Mouse (Mus musculus): ENCODE measurements around the gene Gm49450. TPM values are rescaled to one million over a fixed set of nuclear protein-coding genes. Genes with fewer than 3 reads are reported as not detected.

The Gm49450 gene
- total and polyA plus RNA-seq, 3 experiments: 26.2 TPM; not detected in 2

- Histone ChIP-seq H3K36me3 (ENCODE audit: control insufficient read depth, insufficient read depth, low read length) (no peaks in the 10 kb centered on the region), H3K27ac (no peak overlapping the region)
Measured at GRCm38 (mm10) chr15:98948382-98948781, 5.0 kb downstream of the Gm49450 start.

GRCm38 (mm10) chr15:98947884-98948283, 5.5 kb downstream of the Gm49450 start:
- no peaks in the 10 kb centered on the region for H3K79me2 ChIP-seq (replicated peaks; ENCODE audit: control insufficient read depth, insufficient read depth, low read length)
- H3K27me3 ChIP-seq (ENCODE audit: control insufficient read depth, insufficient read depth, low read length): no peaks in the 10 kb centered on the region
- 62% methylated on average over 3 of the region's 3 CpGs for WGBS
- H3K4me1 ChIP-seq (ENCODE audit: control insufficient read depth, insufficient read depth, low read length): peaks cover 3% of the 10 kb centered on the region
- no peak overlapping the region for H3K4me3 ChIP-seq
- TF ChIP-seq POLR2A (IDR thresholded peaks at IDR 0.05; ENCODE audit: insufficient read depth, low read depth, low read length) (no peak), EP300 (IDR thresholded peaks at IDR 0.05; ENCODE audit: insufficient read depth, low read depth, low read length) (no peak), CTCF (IDR thresholded peaks at IDR 0.05) (no peak)
- intact Hi-C loops (cut with DNase I): no loop called here
- H3K36me3 ChIP-seq (ENCODE audit: control insufficient read depth, insufficient read depth, low read length): no peaks in the 10 kb centered on the region
- no peak overlapping the region for H3K9ac ChIP-seq (ENCODE audit: low read depth, low read length)
- H3K27ac ChIP-seq: no peak overlapping the region
- DNase-seq: no peak

More at GRCm38 (mm10) chr15:98948382-98948781, 5.0 kb downstream of the Gm49450 start:
- H3K4me3 ChIP-seq: no peak overlapping the region
- intact Hi-C loops (cut with DNase I): no loop called here
- peaks cover 3% of the 10 kb centered on the region for H3K4me1 ChIP-seq (ENCODE audit: control insufficient read depth, insufficient read depth, low read length)
- H3K9ac ChIP-seq (ENCODE audit: low read depth, low read length): no peak overlapping the region
- DNase-seq: no peak
- H3K79me2 ChIP-seq (replicated peaks; ENCODE audit: control insufficient read depth, insufficient read depth, low read length): no peaks in the 10 kb centered on the region
- H3K27me3 ChIP-seq (ENCODE audit: control insufficient read depth, insufficient read depth, low read length): no peaks in the 10 kb centered on the region
- TF ChIP-seq CTCF (IDR thresholded peaks at IDR 0.05) (no peak), POLR2A (IDR thresholded peaks at IDR 0.05; ENCODE audit: insufficient read depth, low read depth, low read length) (no peak), EP300 (IDR thresholded peaks at IDR 0.05; ENCODE audit: insufficient read depth, low read depth, low read length) (no peak)

DNA sequence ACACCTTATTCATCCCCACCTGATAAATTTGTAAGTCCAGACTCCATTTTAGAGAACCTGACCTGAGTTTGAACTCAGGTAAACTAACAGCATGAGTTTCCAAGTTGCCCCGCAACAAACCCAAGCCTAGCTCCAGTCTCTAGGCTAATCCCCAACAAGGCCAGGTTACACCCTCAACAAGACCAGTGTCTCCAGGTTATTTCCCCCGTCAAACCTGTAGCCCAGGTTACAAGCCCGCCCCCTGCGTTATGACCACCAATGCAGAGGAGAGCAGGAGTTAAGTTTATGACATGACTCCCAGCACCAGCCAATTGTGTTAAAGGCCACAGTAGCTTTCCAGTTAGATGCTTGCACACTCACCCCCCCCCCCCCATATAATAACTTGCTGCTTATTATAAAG, 10.2 kb downstream of the Gm49450 start:
- no peak overlapping the region for H3K27ac ChIP-seq
- no peak for DNase-seq
- 90% methylated on average over 4 of the region's 4 CpGs for WGBS
- TF ChIP-seq POLR2A (IDR thresholded peaks at IDR 0.05; ENCODE audit: insufficient read depth, low read depth, low read length) (no peak), EP300 (IDR thresholded peaks at IDR 0.05; ENCODE audit: insufficient read depth, low read depth, low read length) (no peak), CTCF (IDR thresholded peaks at IDR 0.05) (no peak)
- intact Hi-C loops (cut with DNase I): no loop called here
- no peaks in the 10 kb centered on the region for H3K27me3 ChIP-seq (ENCODE audit: control insufficient read depth, insufficient read depth, low read length)
- no peaks in the 10 kb centered on the region for H3K79me2 ChIP-seq (replicated peaks; ENCODE audit: control insufficient read depth, insufficient read depth, low read length)
- H3K4me3 ChIP-seq: no peak overlapping the region
- H3K36me3 ChIP-seq (ENCODE audit: control insufficient read depth, insufficient read depth, low read length): no peaks in the 10 kb centered on the region
- H3K4me1 ChIP-seq (ENCODE audit: control insufficient read depth, insufficient read depth, low read length): no peaks in the 10 kb centered on the region
- H3K9ac ChIP-seq (ENCODE audit: low read depth, low read length): no peak overlapping the region

DNA sequence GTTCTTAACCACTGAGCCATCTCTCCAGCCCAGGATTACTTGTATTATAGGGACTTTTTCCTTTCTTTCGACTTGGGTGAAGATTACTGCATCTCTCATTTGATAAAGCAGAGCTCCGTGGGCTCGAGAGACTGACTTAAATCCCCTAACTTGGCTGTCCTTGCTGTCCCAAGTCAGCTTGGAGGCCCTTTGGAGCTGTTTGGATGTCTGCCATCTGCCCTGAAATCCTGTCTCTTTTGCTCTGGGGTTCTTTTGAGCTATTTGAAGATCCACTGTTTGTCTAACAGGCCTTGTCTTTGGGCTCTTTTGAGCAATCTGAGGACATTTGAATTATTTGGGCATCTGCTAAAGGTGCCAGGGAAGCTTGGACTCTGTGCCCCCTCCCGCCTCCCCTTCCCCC, 11.3 kb downstream of the Gm49450 start:
- H3K79me2 ChIP-seq (replicated peaks; ENCODE audit: control insufficient read depth, insufficient read depth, low read length): no peaks in the 10 kb centered on the region
- DNase-seq: no peak
- no peak overlapping the region for H3K27ac ChIP-seq
- no peaks in the 10 kb centered on the region for H3K4me1 ChIP-seq (ENCODE audit: control insufficient read depth, insufficient read depth, low read length)
- no peak overlapping the region for H3K9ac ChIP-seq (ENCODE audit: low read depth, low read length)
- WGBS: 68% methylated on average over 4 of the region's 4 CpGs
- H3K27me3 ChIP-seq (ENCODE audit: control insufficient read depth, insufficient read depth, low read length): no peaks in the 10 kb centered on the region
- H3K36me3 ChIP-seq (ENCODE audit: control insufficient read depth, insufficient read depth, low read length): no peaks in the 10 kb centered on the region
- H3K4me3 ChIP-seq: no peak overlapping the region
- intact Hi-C loops (cut with DNase I): no loop called here
- TF ChIP-seq EP300 (IDR thresholded peaks at IDR 0.05; ENCODE audit: insufficient read depth, low read depth, low read length) (no peak), CTCF (IDR thresholded peaks at IDR 0.05) (no peak), POLR2A (IDR thresholded peaks at IDR 0.05; ENCODE audit: insufficient read depth, low read depth, low read length) (no peak)

DNA sequence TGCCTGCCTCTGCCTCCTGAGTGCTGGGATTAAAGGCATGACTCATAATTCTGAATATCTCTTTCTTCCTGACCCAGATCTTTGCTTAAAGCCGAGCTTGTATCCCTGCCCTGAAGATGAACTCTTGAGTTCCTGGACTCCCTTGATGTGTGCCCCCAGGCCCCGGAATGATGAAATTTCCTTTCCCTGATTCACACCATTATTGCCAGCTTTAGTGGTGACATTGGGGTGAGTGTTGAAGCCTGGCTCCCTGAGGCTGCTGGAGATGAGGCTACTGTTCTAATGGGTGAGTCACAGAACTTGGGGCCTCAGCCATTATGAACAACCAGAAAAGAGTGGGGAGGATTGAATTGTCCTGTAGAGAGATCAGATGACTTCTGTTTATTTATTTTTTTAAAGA, 11.8 kb downstream of the Gm49450 start:
- Histone ChIP-seq H3K79me2 (replicated peaks; ENCODE audit: control insufficient read depth, insufficient read depth, low read length) (no peaks in the 10 kb centered on the region), H3K4me3 (no peak overlapping the region), H3K27me3 (ENCODE audit: control insufficient read depth, insufficient read depth, low read length) (no peaks in the 10 kb centered on the region), H3K4me1 (ENCODE audit: control insufficient read depth, insufficient read depth, low read length) (no peaks in the 10 kb centered on the region), H3K27ac (no peak overlapping the region), H3K9ac (ENCODE audit: low read depth, low read length) (no peak overlapping the region), H3K36me3 (ENCODE audit: control insufficient read depth, insufficient read depth, low read length) (no peaks in the 10 kb centered on the region)
- DNase-seq: no peak
- intact Hi-C loops (cut with DNase I): no loop called here
- TF ChIP-seq EP300 (IDR thresholded peaks at IDR 0.05; ENCODE audit: insufficient read depth, low read depth, low read length) (no peak), CTCF (IDR thresholded peaks at IDR 0.05) (no peak), POLR2A (IDR thresholded peaks at IDR 0.05; ENCODE audit: insufficient read depth, low read depth, low read length) (no peak)
- 50% methylated on average over 2 of the region's 2 CpGs for WGBS

DNA sequence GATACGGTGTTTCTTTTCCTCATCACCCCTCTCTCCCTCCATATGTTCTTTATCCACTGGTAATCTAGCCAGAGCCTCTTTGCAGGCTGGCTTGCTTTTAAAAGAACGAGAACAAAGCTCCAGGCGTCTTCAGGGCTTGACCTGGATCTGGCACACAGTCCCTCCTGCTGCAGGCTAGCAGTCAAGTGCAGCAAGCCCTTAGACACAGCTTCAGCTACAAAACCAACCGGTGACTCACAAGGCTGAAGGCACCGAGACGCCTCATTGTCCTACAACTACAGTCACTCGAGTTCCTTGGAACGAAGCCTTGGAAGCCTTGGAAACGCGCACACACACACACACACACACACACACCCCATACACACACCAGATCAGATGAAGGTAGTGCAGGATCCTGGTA, 12.5 kb downstream of the Gm49450 start:
- TF ChIP-seq CTCF (IDR thresholded peaks at IDR 0.05): no peak
- no peak for TF ChIP-seq EP300 (IDR thresholded peaks at IDR 0.05; ENCODE audit: insufficient read depth, low read depth, low read length)
- no peak for TF ChIP-seq POLR2A (IDR thresholded peaks at IDR 0.05; ENCODE audit: insufficient read depth, low read depth, low read length)
- H3K4me1 ChIP-seq (ENCODE audit: control insufficient read depth, insufficient read depth, low read length): no peaks in the 10 kb centered on the region
- H3K27ac ChIP-seq: no peak overlapping the region
- H3K36me3 ChIP-seq (ENCODE audit: control insufficient read depth, insufficient read depth, low read length): no peaks in the 10 kb centered on the region
- WGBS: 60% methylated on average over 10 of the region's 10 CpGs
- H3K27me3 ChIP-seq (ENCODE audit: control insufficient read depth, insufficient read depth, low read length): no peaks in the 10 kb centered on the region
- no peak for DNase-seq
- intact Hi-C loops (cut with DNase I): no loop called here
- H3K4me3 ChIP-seq: no peak overlapping the region
- H3K9ac ChIP-seq (ENCODE audit: low read depth, low read length): no peak overlapping the region
- no peaks in the 10 kb centered on the region for H3K79me2 ChIP-seq (replicated peaks; ENCODE audit: control insufficient read depth, insufficient read depth, low read length)
